Mouse (Mus musculus): ENCODE measurements around the gene Ccdc12. TPM values are rescaled to one million over a fixed set of nuclear protein-coding genes. Genes with fewer than 3 reads are reported as not detected.

Ccdc12 gene
- polyA plus RNA-seq, 1 experiment from 2014 or later = 97.6 TPM

DNA sequence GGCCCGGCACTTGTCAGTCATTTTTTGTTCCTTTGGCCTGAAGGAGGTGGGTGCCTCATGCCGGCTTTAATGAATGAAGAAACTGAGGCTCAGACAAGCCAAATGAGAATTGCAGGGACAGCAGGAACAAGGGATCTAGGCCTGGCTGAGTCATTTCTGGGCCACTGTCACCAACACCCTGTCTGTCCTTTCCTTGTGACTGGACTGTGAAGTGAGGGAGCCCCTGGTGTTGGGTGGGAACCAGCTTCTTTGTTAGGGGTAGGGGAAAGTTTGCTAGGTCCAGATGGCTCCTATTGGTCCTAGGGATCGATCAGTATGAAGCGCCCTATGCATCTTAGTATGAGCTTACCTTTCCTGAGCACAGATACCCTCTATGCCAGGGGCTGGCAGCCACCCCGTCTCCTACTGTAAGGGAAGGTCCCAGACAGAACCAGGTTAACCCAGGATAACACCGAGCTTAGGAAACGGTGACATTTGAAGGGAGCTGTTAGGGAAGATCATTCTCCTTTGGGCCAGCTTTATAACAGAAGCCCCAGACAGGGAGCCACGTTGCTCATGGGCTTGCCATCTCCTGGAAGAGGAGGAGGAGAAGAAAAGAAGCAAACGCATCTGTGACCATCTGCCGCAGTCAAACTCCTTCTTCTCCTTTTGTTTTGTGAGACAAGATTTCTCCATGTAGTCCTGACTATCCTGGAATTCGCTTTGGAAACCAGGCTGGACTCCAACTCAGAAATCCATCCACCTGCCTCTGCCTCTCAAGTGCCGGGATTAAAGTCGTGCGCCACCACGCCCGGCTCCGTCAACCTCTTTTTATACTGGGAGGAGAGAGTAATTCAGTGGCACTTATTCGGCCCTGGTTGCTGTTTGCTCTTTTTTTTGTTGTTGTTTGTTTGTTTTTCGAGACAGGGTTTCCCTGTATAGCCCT is 1.3 kb upstream of the Ccdc12 start:
- H3K9ac ChIP-seq = peak overlapping the region; percentile 66; the same call in 1 of the 2 replicates
- 81% methylated on average over 19 of the region's 19 CpGs for WGBS
- H3K27me3 ChIP-seq (ENCODE audit: control insufficient read depth, insufficient read depth, low read length) = peaks cover 24% of the 10 kb centered on the region
- H3K36me3 ChIP-seq (replicated peaks; ENCODE audit: control insufficient read depth, insufficient read depth) = peaks cover 11% of the 10 kb centered on the region; the same call in 1 of the 2 replicates
- ATAC-seq (ENCODE audit: low FRiP score) (no peak), DNase-seq (ENCODE audit: low spot score) (no peak)
- H3K27ac ChIP-seq = no peak overlapping the region
- peaks cover 34% of the 10 kb centered on the region for H3K4me1 ChIP-seq (replicated peaks; ENCODE audit: control insufficient read depth, insufficient read depth, low read length)
- peak overlapping the region; percentile 72 for H3K4me3 ChIP-seq (replicated peaks; ENCODE audit: low read length)
- H3K4me2 ChIP-seq (replicated peaks) = peak overlapping the region; percentile 98
- H3K9me3 ChIP-seq (ENCODE audit: control insufficient read depth, low read length) = no peaks in the 10 kb centered on the region

DNA sequence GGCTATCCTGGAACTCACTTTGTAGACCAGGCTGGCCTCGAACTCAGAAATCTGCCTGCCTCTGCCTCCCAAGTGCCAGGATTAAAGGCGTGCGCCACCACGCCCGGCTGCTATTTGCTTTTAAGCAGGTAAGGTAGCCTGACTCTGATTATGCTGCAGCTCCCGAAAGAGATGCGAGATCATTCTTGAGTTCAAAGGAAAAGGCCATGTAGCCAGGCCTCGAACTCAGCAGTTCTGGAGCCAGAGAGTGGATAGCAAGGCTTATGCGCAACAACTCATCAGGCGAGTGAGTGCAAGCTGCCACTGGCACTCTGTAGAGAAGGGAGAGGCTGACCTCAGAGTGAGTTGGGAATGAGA is 674 bp upstream of the Ccdc12 start:
- peaks cover 13% of the 10 kb centered on the region; the same call in 1 of the 2 replicates for H3K36me3 ChIP-seq (replicated peaks; ENCODE audit: control insufficient read depth, insufficient read depth)
- no peaks in the 10 kb centered on the region for H3K9me3 ChIP-seq (ENCODE audit: control insufficient read depth, low read length)
- H3K4me2 ChIP-seq (replicated peaks) = peak overlapping the region; percentile 69
- H3K27me3 ChIP-seq (ENCODE audit: control insufficient read depth, insufficient read depth, low read length) = peaks cover 24% of the 10 kb centered on the region
- DNase-seq (ENCODE audit: low spot score) = no peak
- no peak for ATAC-seq (ENCODE audit: low FRiP score)
- peak overlapping the region; percentile 97 for H3K27ac ChIP-seq
- 88% methylated on average over 10 of the region's 10 CpGs for WGBS
- H3K4me1 ChIP-seq (replicated peaks; ENCODE audit: control insufficient read depth, insufficient read depth, low read length) = peaks cover 34% of the 10 kb centered on the region
- H3K9ac ChIP-seq = peak overlapping the region; percentile 89
- H3K4me3 ChIP-seq (replicated peaks; ENCODE audit: low read length) = peak overlapping the region; percentile 73

DNA sequence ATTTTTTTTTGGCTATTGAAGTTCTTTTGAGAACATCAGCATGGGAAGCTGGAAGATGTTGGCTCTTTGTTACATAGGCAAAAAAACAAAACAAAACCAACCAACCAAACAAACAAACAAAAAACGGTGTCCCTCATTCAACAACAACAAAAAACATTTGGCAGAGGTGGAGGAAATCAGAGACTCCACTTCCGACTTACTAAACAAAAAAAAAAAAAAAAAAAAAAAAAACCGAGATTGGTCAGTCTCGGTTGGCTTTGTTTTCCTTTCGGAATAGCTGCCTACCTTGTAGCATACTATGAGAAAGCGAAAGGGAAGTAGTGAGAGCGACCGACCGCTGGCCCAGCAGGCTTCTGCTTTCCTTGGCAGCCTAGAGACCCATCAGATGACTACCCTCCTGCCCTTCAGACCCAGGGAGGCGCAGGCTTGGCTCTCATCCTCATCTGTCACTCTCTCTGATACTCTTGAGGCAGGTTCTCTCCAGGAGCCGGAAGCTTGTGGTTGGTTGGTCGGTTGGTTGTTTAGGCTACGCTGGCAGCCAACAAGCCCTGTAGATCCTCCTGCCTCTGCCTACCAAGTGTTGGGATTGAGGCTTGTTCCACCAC is 1.3 kb downstream of the Ccdc12 start:
- no peak overlapping the region; the same call in 1 of the 2 replicates for H3K27ac ChIP-seq
- no peak for DNase-seq (ENCODE audit: low spot score)

DNA sequence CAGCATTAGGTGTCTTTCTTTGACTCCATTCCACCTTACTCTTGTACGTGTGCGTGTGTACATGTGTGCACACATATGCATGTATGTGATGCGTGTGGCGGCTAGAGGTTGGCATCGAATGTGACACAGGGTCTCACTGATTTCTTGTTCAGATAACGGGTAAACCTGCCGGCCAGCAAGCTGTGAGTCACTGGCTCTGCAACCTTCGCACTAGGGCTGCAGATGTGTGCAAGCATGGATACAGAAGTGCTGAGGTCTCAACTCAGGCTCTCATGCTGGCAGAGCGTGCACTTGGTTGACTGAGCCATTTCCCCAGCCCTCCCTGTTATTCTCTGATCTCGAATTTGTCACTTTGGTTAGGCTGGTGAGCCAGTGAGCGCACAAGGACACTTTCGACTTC is 3.2 kb downstream of the Ccdc12 start:
- no peaks in the 10 kb centered on the region for H3K9me3 ChIP-seq (ENCODE audit: control insufficient read depth, low read length)
- ATAC-seq (ENCODE audit: low FRiP score) (no peak), DNase-seq (ENCODE audit: low spot score) (no peak)
- no peak overlapping the region for H3K4me3 ChIP-seq (replicated peaks; ENCODE audit: low read length)
- H3K9ac ChIP-seq = no peak overlapping the region
- H3K36me3 ChIP-seq (replicated peaks; ENCODE audit: control insufficient read depth, insufficient read depth) = peaks cover 13% of the 10 kb centered on the region; the same call in 1 of the 2 replicates
- H3K27ac ChIP-seq = no peak overlapping the region
- H3K27me3 ChIP-seq (ENCODE audit: control insufficient read depth, insufficient read depth, low read length) = no peaks in the 10 kb centered on the region
- 93% methylated on average over 12 of the region's 12 CpGs for WGBS
- no peak overlapping the region for H3K4me2 ChIP-seq (replicated peaks)
- peaks cover 18% of the 10 kb centered on the region for H3K4me1 ChIP-seq (replicated peaks; ENCODE audit: control insufficient read depth, insufficient read depth, low read length)

More for the DNA sequence above, 1.3 kb downstream of the Ccdc12 start:
- ATAC-seq (ENCODE audit: low FRiP score) = no peak
- peak overlapping the region; percentile 89 for H3K9ac ChIP-seq
- peaks cover 30% of the 10 kb centered on the region for H3K4me1 ChIP-seq (replicated peaks; ENCODE audit: control insufficient read depth, insufficient read depth, low read length)
- peaks cover 14% of the 10 kb centered on the region for H3K27me3 ChIP-seq (ENCODE audit: control insufficient read depth, insufficient read depth, low read length)
- H3K4me3 ChIP-seq (replicated peaks; ENCODE audit: low read length) = peak overlapping the region; percentile 73
- H3K4me2 ChIP-seq (replicated peaks) = peak overlapping the region; percentile 69
- peaks cover 13% of the 10 kb centered on the region; the same call in 1 of the 2 replicates for H3K36me3 ChIP-seq (replicated peaks; ENCODE audit: control insufficient read depth, insufficient read depth)
- 78% methylated on average over 13 of the region's 13 CpGs for WGBS
- no peaks in the 10 kb centered on the region for H3K9me3 ChIP-seq (ENCODE audit: control insufficient read depth, low read length)

DNA sequence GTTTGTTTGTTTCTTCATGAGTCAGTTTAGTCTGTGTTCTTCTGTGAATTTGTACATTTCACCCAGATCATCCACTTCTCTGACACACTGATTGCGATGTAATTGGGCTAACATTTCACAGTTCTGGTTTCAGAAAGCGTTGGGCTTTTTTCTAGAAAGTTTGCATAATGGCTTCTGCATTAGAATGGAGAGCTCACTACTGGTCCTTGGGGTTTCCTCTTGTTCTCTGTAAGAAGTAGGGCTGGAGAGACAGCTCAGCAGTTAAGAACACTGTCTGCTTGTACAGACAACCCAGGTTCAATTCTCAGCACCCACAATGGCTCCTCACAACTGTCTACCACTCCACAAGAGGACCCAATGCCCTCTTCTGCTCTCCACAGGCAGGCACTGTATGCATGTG is 3.9 kb downstream of the Ccdc12 start:
- 82% methylated on average over 2 of the region's 2 CpGs for WGBS
- DNase-seq (ENCODE audit: low spot score) (no peak), ATAC-seq (ENCODE audit: low FRiP score) (no peak)
- Histone ChIP-seq H3K4me1 (replicated peaks; ENCODE audit: control insufficient read depth, insufficient read depth, low read length) (peaks cover 17% of the 10 kb centered on the region), H3K9ac (no peak overlapping the region), H3K27ac (no peak overlapping the region), H3K36me3 (replicated peaks; ENCODE audit: control insufficient read depth, insufficient read depth) (peaks cover 13% of the 10 kb centered on the region; the same call in 1 of the 2 replicates), H3K27me3 (ENCODE audit: control insufficient read depth, insufficient read depth, low read length) (no peaks in the 10 kb centered on the region), H3K9me3 (ENCODE audit: control insufficient read depth, low read length) (no peaks in the 10 kb centered on the region), H3K4me2 (replicated peaks) (no peak overlapping the region), H3K4me3 (replicated peaks; ENCODE audit: low read length) (no peak overlapping the region)

DNA sequence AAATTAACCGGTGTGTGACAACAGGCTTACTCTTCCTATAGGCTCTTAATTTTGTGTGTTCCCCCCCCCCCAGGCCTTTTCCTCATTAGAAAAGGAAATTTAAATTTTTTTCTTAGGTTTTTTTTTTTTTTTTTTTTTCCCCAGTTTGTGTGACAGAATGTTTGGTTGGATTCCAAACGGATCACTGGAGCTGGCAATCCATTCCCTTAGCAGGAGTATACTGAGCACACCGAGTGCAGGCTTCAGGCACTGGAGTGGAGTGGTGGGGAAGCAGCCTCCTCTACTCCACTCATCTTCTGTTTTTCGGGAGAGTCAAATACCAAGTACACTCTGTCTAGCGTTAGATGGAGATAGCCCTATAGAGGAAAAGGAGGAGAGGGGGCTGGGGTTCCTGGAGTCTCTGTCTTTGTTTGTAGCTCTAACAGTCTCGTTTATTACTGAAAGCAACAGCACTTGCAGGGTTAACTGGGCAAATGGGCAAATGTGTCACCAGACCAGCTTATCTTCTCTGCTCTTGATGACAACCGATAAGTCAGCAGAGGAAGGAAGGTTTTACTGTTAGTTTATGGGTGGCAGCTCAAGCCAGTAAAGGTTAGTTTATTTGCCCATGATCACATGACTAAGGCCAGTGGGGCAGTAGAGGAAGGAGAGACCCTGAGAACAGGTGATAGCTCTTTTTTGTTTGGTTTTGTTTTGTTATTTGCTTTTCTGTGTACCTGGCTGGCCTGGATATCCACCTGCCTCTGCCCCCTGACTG is 4.7 kb downstream of the Ccdc12 start:
- 92% methylated on average over 7 of the region's 7 CpGs for WGBS
- no peak overlapping the region for H3K4me2 ChIP-seq (replicated peaks)
- DNase-seq (ENCODE audit: low spot score) (no peak), ATAC-seq (ENCODE audit: low FRiP score) (no peak)
- no peak overlapping the region for H3K4me3 ChIP-seq (replicated peaks; ENCODE audit: low read length)
- H3K4me1 ChIP-seq (replicated peaks; ENCODE audit: control insufficient read depth, insufficient read depth, low read length) = peaks cover 15% of the 10 kb centered on the region
- no peak overlapping the region for H3K9ac ChIP-seq
- H3K9me3 ChIP-seq (ENCODE audit: control insufficient read depth, low read length) = no peaks in the 10 kb centered on the region
- no peaks in the 10 kb centered on the region for H3K27me3 ChIP-seq (ENCODE audit: control insufficient read depth, insufficient read depth, low read length)
- peaks cover 13% of the 10 kb centered on the region; the same call in 1 of the 2 replicates for H3K36me3 ChIP-seq (replicated peaks; ENCODE audit: control insufficient read depth, insufficient read depth)
- H3K27ac ChIP-seq = no peak overlapping the region

DNA sequence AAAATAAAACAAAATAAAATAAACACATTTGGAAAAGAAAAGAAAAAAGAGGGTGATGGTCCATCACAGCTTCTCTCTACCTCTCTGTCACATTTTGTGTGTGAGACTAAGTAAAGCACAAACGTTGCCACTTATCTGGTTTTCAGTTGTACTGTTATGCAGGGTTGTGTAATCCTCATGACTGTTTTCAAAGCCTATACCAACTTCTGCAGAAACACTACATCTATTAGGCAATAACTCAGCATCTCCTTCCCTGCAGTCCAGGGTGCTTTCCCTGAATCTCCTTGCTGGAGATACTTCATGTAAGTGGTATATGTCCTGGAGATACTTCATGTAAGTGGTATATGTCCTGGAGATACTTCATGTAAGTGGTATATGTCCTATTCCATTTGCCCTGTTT is 6.5 kb downstream of the Ccdc12 start:
- ATAC-seq (ENCODE audit: low FRiP score) (no peak), DNase-seq (ENCODE audit: low spot score) (no peak)
- peaks cover 13% of the 10 kb centered on the region for H3K4me1 ChIP-seq (replicated peaks; ENCODE audit: control insufficient read depth, insufficient read depth, low read length)
- H3K27me3 ChIP-seq (ENCODE audit: control insufficient read depth, insufficient read depth, low read length) = no peaks in the 10 kb centered on the region
- no peak overlapping the region for H3K27ac ChIP-seq
- WGBS = 96% methylated on average over 1 of the region's 1 CpGs
- H3K4me2 ChIP-seq (replicated peaks) = no peak overlapping the region
- H3K9ac ChIP-seq = no peak overlapping the region
- H3K9me3 ChIP-seq (ENCODE audit: control insufficient read depth, low read length) = no peaks in the 10 kb centered on the region
- peaks cover 13% of the 10 kb centered on the region; the same call in 1 of the 2 replicates for H3K36me3 ChIP-seq (replicated peaks; ENCODE audit: control insufficient read depth, insufficient read depth)
- H3K4me3 ChIP-seq (replicated peaks; ENCODE audit: low read length) = no peak overlapping the region

DNA sequence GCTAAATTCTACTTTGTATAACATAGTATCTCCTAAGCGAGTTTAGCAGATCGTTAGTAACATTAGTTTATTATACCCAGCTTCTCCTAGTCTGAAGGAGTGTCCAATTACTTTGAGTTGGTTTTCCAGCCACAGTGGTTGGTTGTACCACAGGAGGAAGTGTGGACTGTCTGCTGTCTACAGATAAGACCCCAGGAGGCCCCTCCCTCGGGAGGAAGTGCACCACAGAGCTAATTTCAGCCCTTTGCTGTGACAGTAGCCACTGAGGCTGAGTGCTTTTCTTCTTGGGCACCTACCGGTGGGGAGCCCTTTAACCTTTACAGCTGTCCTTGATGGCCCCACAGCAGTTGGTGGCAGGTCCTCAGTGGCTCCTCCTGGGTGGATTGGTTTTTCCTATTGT is 9.6 kb downstream of the Ccdc12 start:
- no peaks in the 10 kb centered on the region for H3K36me3 ChIP-seq (replicated peaks; ENCODE audit: control insufficient read depth, insufficient read depth)
- H3K9me3 ChIP-seq (ENCODE audit: control insufficient read depth, low read length) = no peaks in the 10 kb centered on the region
- no peak overlapping the region for H3K9ac ChIP-seq
- ATAC-seq (ENCODE audit: low FRiP score) = no peak
- H3K27me3 ChIP-seq (ENCODE audit: control insufficient read depth, insufficient read depth, low read length) = no peaks in the 10 kb centered on the region
- H3K4me1 ChIP-seq (replicated peaks; ENCODE audit: control insufficient read depth, insufficient read depth, low read length) = peaks cover 10% of the 10 kb centered on the region
- no peak overlapping the region for H3K4me2 ChIP-seq (replicated peaks)
- 0 out of 2 replicates have a peak overlapping the region, but pooled peaks have one; percentile 14 for H3K27ac ChIP-seq
- 36% methylated on average over 4 of the region's 4 CpGs for WGBS
- H3K4me3 ChIP-seq (replicated peaks; ENCODE audit: low read length) = no peak overlapping the region
- no peak for DNase-seq (ENCODE audit: low spot score)

DNA sequence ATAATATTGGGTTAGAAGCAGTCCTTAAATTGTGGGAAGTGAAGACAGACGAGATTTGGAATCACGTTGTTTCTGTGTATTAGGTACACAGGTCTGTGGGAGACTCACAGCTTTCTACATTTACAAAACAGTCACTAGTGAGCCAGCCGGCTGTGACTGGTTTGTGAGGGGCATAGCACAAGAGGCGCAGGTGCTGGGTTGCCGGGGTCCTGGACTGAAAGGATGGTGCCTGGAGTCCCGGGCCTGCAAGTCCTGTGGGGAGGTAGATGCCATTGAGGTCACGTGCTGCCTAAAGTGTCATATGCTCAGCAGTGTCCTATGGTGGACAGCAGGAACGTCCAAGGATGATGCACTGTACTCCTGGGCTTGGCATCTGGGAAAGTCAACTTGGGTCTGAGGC is 10.1 kb downstream of the Ccdc12 start:
- H3K4me3 ChIP-seq (replicated peaks; ENCODE audit: low read length) = no peak overlapping the region
- H3K9ac ChIP-seq = no peak overlapping the region
- no peak for ATAC-seq (ENCODE audit: low FRiP score)
- no peaks in the 10 kb centered on the region for H3K27me3 ChIP-seq (ENCODE audit: control insufficient read depth, insufficient read depth, low read length)
- H3K27ac ChIP-seq = no peak overlapping the region
- no peak overlapping the region for H3K4me2 ChIP-seq (replicated peaks)
- H3K9me3 ChIP-seq (ENCODE audit: control insufficient read depth, low read length) = no peaks in the 10 kb centered on the region
- 36% methylated on average over 8 of the region's 8 CpGs for WGBS
- H3K36me3 ChIP-seq (replicated peaks; ENCODE audit: control insufficient read depth, insufficient read depth) = no peaks in the 10 kb centered on the region
- DNase-seq (ENCODE audit: low spot score) = no peak
- H3K4me1 ChIP-seq (replicated peaks; ENCODE audit: control insufficient read depth, insufficient read depth, low read length) = peaks cover 10% of the 10 kb centered on the region

All from hindbrain, embryonic 14.5 days (tissue).